Mouse (Mus musculus) MN1 (cell line): ENCODE measurements around the gene Ola1.
A peak's percentile ranks its signal among the peaks of the same experiment; 100 is the strongest.

Experiments
- DNase-seq: peaks from one replicate; pipeline ENCODE4 v3.0.0-alpha.2; 2016; ENCODE audit warnings: low spot score

Ola1 gene

DNA sequence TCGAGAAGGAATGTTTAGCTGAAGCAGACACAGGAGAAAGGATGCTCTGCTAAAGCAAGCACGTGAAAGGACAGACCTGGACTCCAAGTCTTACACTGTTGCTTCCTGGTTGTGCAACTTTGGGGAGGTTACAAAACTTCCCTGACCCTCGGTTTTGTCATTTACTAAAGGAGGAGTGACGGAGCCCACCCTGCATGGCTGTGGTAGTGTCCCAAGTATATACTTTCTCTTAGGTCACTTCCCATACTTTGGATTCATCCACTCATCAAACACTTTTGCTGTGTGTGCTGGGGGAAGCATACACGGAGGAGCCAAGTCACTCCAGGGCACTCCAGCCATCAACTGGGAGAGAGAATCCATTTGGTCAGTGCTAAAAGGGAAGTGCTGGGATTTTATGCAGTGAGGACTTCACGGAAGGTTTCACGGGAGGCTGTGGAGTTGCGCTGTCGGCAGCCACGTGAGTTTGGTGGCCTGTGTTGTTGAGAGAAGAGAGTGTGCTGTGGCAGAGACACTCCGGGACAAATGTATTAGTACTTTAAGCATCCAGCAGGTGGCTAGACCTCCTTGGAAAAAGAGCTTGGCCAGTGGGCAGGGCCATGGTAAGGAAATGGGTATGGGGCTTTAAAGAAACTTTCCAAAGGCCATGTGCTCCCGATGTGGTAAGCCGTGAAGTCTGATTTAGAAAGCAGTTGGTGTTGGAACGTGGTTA, 154.7 kb downstream of the Ola1 start:
- DNase-seq = no peak

DNA sequence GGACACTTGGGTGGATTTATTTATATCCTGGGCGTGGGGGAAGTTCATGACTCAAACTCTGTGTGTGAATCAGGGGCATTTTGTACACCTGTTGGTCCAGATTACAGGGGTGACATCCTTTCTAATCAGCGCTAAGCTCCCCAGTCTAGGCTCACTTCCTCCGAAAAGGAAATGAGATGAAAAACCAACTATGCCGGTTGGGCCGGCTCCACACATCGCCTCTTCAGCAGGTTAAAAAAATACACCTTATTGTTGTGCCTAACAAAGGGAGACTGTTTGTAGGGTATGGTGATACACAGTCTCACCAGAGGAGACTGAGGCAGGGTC, 158.5 kb downstream of the Ola1 start:
- DNase-seq = no peak

DNA sequence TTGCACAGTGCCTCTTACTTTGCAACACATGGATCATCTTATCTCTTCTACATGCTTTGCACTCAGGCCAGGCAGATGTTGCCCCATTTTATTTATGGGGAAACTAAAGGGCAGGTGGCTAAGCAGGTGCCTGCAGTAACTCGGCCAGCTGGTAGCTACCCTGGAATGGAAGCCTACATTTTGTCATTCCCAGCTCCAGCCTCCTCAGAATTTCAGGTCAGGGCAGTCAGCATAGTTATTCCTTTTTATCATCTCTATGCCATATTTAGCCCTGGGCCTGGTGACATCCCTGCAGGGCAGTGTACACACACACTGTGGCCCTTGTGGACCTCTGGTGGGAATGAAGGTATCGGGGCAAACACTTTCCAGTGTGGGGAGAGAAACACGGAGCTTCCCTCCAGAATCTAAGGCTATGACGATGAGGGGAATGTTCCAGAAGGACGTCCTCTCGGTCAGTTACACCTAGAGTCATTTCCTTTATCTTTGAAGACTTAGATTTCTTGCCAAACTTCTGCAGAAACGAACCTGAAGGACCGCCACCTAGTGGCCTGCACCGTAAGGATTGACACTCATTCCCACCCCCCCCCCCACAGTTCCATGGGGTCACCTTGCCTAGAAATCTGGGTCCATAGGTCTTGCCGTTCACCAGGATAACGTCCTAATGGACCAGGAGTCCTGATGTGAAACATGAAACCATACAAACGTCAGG, 159.0 kb downstream of the Ola1 start:
- no peak for DNase-seq

DNA sequence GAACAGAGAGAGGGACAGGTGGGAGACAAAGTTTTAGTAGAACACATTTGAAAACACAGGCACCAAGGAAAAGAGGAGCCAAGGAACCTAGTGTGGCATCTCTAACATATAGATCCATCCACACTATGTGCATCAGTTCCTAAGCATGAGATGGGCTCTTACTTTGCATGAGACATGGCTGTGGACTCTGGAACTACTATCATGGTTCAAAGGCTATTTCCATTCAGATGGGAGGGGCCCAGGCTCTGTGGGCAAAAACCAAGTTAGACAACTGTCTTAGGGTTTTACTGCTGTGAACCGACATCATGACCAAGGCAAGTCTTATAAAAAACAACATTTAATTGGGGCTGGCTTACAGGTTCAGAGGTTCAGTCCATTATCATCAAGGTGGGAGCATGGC, 160.4 kb downstream of the Ola1 start:
- no peak for DNase-seq

DNA sequence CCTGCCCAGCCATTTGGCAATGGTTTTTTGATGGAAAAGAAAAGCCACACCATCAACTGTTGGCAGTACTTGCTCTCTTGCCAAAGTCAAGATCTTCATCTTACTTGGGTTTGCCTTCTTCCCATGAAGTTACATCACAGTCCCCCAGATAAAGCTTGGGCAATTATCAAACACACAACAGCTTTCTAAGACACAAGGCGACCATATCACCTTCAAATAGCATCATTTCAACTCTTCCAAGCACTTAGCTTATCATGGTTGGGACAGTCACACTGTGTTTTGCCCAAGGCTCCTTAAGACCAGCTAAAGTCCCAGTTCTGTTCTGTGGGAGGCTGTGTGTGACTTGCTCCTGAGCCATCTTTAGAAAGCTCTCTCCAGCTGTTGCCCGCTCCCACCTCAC, 161.1 kb downstream of the Ola1 start:
- DNase-seq = no peak

DNA sequence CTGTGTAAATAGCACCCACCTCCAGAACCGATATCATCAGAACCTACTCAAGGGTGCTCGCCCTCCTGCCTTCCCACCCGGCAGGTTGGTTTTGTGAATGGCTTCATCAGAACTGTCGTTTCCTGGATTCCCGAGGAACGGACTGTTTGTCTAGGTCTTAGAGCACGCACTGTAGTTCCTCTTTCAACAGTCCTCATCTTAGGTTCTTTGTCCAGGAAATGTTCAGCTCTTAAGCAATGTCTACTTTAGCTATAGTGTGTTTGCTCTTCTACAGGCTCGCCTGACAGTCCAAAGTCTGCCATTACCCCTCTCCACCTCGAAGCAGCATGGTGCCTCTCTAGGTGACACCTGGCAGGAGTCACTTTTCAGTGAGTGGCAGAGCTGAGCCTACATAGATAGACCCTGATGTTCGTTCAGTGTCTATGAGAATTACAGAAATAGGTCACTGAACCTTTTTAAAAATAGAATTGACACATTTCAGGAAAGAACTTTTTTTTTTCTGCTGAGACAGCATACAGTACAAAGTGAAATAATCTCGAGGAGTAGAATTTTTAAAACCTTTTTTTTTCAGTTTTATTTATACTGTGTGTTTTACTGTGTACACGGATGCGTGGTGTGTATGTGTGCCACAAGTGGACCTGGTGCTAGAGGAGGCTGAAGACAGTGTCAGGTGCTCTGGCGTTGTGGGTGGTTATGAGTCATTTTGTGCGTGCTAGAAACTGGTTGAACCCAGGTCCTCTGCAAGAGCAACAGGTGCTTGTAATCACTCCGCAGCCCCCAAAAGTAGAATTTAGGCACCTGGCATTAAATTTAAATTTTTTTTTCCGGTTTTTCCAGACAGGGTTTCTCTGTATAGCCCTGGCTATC, 162.4 kb downstream of the Ola1 start:
- DNase-seq = no peak

DNA sequence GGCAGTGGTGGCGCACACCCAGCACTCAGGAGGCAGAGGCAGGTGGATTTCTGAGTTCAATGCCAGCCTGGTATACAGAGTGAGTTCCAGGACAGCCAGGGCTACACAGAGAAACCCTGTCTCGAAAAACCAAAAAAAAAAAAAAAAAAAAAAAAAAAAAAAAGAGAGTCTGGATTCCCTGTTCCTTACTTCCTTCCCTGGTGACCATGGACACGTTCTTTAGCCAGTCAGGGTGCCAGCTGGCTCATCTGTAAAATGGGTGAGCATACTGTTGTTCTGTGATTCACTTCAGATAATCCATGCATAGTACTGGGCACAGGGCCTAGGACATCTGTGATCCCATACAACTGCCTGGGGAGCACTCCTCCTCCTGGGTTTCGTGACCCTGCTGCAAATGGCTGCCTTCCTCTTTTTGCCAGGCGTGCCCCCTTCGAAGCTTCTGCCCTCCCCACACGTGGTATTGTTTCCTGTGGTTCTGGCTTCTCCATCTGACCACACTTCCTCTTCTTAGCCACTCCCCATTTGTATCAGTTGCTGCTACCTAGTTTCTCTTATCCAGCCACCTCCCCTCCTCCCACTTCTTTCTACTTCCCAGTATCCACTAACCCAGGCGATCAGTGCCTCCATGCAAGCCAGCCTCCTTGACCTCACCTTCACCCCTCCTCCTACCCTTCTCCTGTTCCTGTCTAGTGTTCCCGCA, 164.8 kb downstream of the Ola1 start:
- no peak for DNase-seq

DNA sequence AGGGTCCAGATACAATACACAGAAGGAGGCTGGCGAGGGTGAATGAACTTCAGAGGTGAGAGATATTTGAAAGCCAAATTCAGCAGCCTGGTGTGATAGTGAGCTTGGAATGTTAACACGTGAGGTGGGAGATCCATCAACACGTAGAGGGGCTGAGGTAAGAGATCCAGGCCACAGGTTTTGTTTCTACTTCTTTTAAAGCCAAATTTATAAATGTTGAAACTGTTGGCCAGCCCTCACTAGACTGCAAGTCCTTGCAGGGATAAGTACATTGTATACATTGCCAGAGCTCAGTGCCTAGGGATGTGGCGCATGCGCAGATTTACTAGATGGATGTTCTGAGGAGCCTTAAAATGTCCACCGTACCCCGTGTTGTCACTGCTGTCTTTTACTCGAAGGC, 168.3 kb downstream of the Ola1 start:
- no peak for DNase-seq

DNA sequence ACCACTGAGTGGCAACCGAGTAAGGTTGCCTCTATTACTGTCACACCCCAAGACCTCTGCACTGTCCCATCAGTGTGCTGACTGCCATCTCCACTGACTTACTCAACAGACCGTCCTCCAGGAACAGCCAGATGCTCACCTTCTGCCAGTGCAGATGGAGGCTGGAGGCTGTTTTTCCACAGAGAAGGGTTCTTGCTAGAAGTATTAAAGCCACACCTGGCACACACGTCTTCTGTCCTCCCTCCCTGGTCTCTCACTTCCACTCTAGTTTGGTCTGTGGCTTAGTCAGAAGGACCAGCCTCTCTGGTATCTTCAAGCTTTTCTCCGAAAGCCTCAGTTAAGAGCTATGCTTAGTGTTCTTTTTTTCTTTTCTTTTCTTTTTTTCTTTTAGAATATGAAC, 168.7 kb downstream of the Ola1 start:
- DNase-seq = no peak

DNA sequence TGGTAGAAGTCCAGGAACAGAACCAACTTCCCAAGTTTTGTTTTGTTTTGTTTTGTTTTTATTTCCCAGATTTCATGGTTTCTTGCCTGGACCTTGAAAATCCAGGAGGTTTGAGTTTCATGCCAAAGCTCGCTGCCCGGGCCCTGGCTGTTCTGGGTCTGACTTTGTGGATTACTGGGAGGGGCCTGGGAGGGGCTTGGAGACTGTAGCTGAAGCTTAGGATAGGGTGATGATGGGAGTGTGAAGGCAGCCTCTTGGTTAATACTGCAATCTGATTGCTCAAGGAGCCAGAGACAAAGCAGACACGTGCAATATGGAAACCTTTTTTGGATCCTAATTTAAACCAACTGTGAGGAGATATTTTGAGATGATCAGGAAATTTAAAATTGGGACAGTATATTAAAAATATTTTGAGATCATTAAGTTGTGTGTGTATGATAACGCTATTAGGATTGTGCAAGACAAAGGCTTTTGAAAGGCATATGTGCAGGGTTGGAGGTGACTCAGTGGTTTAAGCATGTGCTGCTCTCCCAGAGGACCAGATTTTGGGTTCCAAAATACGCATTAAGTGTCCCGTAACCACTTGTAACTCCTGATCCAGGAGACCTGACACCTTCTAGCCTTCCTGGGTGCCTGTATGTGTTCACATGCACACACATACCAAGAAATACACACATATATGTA, 169.6 kb downstream of the Ola1 start:
- no peak for DNase-seq

DNA sequence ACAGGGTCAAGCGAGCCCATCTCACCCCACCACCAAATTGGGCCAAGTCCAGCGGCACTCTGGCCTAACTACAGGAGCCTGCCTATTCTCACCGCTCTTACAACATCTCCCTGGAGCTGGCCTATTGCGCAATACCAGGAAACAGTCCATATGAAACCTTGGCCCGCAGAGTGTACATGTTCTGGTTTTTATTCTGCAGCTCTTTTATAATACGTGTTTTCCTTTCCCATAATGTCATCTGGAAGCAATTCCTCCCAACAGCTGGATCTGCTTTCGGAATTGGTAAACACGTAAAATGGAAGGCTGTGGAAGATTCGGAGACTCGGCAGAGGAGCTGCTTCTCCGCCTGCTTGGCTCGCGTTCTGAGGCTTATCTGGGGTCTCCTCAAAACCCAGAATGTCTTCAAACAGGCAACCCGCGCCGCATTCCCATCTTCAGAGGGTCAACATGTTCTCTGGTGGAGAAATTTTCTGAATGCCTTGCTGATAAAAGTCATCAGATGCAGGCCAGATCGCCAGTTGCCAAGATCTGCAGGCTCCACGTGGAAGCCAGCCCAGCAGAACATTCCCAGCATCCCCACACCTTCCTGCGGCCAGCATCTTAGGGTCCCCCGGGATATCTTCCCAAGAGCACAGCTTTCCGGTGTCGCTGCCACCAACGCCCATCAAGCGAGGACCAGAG, 171.5 kb downstream of the Ola1 start:
- DNase-seq = peak; percentile 83

DNA sequence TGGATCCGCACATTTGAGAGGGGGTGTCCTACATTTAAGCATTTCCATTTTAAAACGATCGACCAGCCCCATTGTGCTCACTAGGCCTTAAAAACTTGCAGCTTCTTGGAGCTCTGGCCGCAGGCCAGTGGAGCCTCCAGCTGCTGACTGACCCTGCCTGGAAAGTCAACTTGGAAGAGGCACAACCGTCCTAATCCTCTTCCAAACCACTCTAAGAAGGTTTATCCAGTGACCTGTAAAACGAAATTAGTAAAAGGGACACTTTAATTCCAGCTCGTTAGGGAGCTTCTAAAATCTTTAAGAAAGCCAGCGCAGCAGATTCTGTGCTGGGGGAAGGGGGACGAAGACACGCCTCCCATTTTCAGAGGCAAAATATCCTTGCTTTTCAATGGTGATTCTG, 172.1 kb downstream of the Ola1 start:
- no peak for DNase-seq

DNA sequence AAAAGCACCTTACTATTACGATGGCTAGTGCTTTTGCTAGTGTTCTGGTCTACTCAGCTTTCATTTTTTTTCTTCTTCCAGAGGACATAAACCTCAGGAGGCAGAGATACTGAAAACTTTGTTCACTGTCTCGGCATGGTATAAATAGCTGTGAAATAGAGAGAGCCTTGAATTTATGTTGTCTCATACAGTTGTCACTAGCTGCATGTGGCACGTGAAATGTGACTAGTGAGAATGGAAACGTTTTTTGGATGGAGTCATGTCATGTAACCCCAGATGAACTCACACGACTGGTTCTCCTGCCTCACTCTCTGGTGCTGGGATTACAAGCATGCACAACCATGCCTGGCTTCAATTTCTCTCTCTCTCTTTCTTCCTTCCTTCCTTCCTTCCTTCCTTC, 173.2 kb downstream of the Ola1 start:
- DNase-seq = no peak
